Mouse (Mus musculus) megakaryocyte, adult 5-6 weeks (primary cell): ENCODE measurements around the gene Heatr6. TPM values are rescaled to one million over a fixed set of nuclear protein-coding genes. Genes with fewer than 3 reads are reported as not detected.

Source experiments
- ATAC-seq: 2 replicates; pipeline ENCODE4 v1.8.0; 2016; ENCODE audit warnings: mild to moderate bottlenecking, inconsistent platforms; ENCODE audit not compliant: poor library complexity, severe bottlenecking
- total RNA-seq, 2 experiments: library from RNA; stranded (forward) in 1 of 2; stranded (reverse) in 1 of 2; fragments of 153-499, 151-499 nt in 1 of 2; fragments of 221-1000, 200-1000 nt in 1 of 2; gene quantifications; 2 replicates each; pipeline versions ENCODE4 v1.2.3 to v1.2.4; 2015 to 2017

The Heatr6 gene
- total RNA-seq (2015) (13.0 and 17.0 TPM in 2 replicates), total RNA-seq (2017) (13.2 and 19.8 TPM in 2 replicates)

- peak; percentile 98 for ATAC-seq
Measured at GRCm38 (mm10) chr11:83753581-83754181, at the start of gene Heatr6. Gene Heatr6, plus strand, starts transcription at chr11:83753696.

- ATAC-seq: peak; percentile 89
Measured at GRCm38 (mm10) chr11:83703705-83704104, 49.8 kb upstream of the Heatr6 start, which contains the start of gene Wfdc17. Gene Wfdc17, plus strand, starts transcription at chr11:83703991.

- ATAC-seq: no peak
Measured at GRCm38 (mm10) chr11:83708715-83709114, 44.8 kb upstream of the Heatr6 start, which contains the start of gene Wfdc18. Gene Wfdc18, plus strand, starts transcription at chr11:83709015.

- ATAC-seq: no peak
Measured at GRCm38 (mm10) chr11:83709683-83710082, 43.8 kb upstream of the Heatr6 start.

GRCm38 (mm10) chr11:83712671-83713070 is 40.8 kb upstream of the Heatr6 start:
- ATAC-seq: no peak

GRCm38 (mm10) chr11:83713925-83714324 is 39.6 kb upstream of the Heatr6 start:
- ATAC-seq: peak; percentile 80

GRCm38 (mm10) chr11:83717042-83717665 is 36.3 kb upstream of the Heatr6 start:
- peak; percentile 68 for ATAC-seq

GRCm38 (mm10) chr11:83720766-83721165 is 32.7 kb upstream of the Heatr6 start:
- no peak for ATAC-seq

GRCm38 (mm10) chr11:83728757-83729432 is 24.6 kb upstream of the Heatr6 start:
- ATAC-seq: peak; percentile 64

- ATAC-seq: no peak
Measured at GRCm38 (mm10) chr11:83731116-83731515, 22.4 kb upstream of the Heatr6 start.

- 0 out of 2 replicates have a peak, but pooled peaks have one; percentile 47 for ATAC-seq
Measured at GRCm38 (mm10) chr11:83733071-83733640, 20.3 kb upstream of the Heatr6 start.

- ATAC-seq: peak; percentile 62; the same call in 1 of the 2 replicates
Measured at GRCm38 (mm10) chr11:83734215-83734614, 19.3 kb upstream of the Heatr6 start.

GRCm38 (mm10) chr11:83735881-83736280 is 17.6 kb upstream of the Heatr6 start:
- no peak for ATAC-seq

GRCm38 (mm10) chr11:83737109-83737558 is 16.4 kb upstream of the Heatr6 start:
- ATAC-seq: peak; percentile 46

GRCm38 (mm10) chr11:83739241-83739640 is 14.3 kb upstream of the Heatr6 start:
- ATAC-seq: peak; percentile 69

- no peak for ATAC-seq
Measured at GRCm38 (mm10) chr11:83740443-83740991, 13.0 kb upstream of the Heatr6 start.

- ATAC-seq: no peak
Measured at GRCm38 (mm10) chr11:83741841-83742240, 11.7 kb upstream of the Heatr6 start.

GRCm38 (mm10) chr11:83742731-83743355 is 10.7 kb upstream of the Heatr6 start:
- no peak for ATAC-seq

- 0 out of 2 replicates have a peak, but pooled peaks have one; percentile 19 for ATAC-seq
Measured at GRCm38 (mm10) chr11:83743525-83743924, 10.0 kb upstream of the Heatr6 start.

GRCm38 (mm10) chr11:83746152-83746551 is 7.3 kb upstream of the Heatr6 start:
- peak; percentile 20; the same call in 1 of the 2 replicates for ATAC-seq
